Mouse (Mus musculus): ENCODE results near the gene Leng8.

DNA sequence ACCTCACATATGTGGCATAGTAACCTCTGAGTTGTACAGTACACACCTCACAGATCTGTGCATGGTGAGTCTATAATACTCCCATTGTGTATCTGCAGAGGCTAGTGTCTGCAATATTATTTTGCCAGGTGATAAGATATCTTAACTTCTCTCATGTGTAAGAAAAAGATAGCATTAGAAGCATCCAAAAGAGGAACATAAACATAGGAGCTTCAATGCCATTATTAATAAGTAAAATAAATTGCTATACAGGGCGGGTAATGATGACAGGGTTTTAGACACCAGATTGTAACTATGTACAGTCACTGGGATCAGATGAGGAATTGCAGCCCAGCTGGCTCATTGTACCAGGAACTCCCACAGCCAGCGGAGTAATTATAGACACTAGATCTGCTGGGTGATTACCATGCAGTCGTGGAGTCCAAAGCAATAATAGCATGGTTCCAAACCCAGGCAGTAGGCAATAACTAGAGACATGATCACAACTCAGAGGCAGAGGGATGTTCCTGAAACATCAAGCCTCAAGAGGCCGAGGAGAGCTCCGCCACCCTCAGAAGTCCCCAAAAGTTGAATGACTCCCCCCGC is 48.9 kb upstream of the Leng8 start:
- TF ChIP-seq GATA1 (IDR thresholded peaks at IDR 0.05; ENCODE audit: low read length) (no peak), TAL1 (IDR thresholded peaks at IDR 0.05; ENCODE audit: low read length) (no peak)

All from erythroblast, embryonic 14.5 days (primary cell).